Mouse (Mus musculus) thymus, adult 2 months (tissue): ENCODE measurements around the gene Mboat7. TPM values are rescaled to one million over a fixed set of nuclear protein-coding genes. Genes with fewer than 3 reads are reported as not detected.

Experiments used
- DNase-seq: peaks from one replicate; pipeline ENCODE4 v3.0.0; 2021
- H3K27ac ChIP-seq: fragments of 200-500 bp; 2 replicates; pipeline ENCODE4 v1.5.1; 2012; ENCODE audit warnings: low read length, control low read depth; ENCODE audit not compliant: control insufficient read depth, insufficient read depth
- H3K27me3 ChIP-seq: fragments of 200-500 bp; 2 replicates; pipeline ENCODE4 v1.6.1; 2012; ENCODE audit warnings: mild to moderate bottlenecking, low read length, moderate library complexity, mixed read lengths; ENCODE audit not compliant: control insufficient read depth, insufficient read depth
- H3K36me3 ChIP-seq: fragments of 200-500 bp; 2 replicates; pipeline ENCODE4 v1.6.1; 2012; ENCODE audit warnings: mild to moderate bottlenecking, low read length, moderate library complexity; ENCODE audit not compliant: control insufficient read depth, insufficient read depth
- H3K4me1 ChIP-seq: fragments of 200-500 bp; replicated peaks from 2 replicates; pipeline ENCODE4 v1.6.1; 2012; ENCODE audit warnings: low read length; ENCODE audit not compliant: control insufficient read depth, insufficient read depth
- H3K4me3 ChIP-seq: fragments of 200-500 bp; 2 replicates; pipeline ENCODE4 v1.5.1; 2012; ENCODE audit warnings: mild to moderate bottlenecking, low read length, control low read depth, moderate library complexity; ENCODE audit not compliant: control insufficient read depth, insufficient read depth
- CTCF ChIP-seq: fragments of 200-500 bp; IDR thresholded peaks from 2 replicates; pipeline ENCODE4 v1.5.1; 2012; ENCODE audit warnings: mild to moderate bottlenecking, control low read depth, low read length, moderate library complexity, borderline replicate concordance; ENCODE audit not compliant: control insufficient read depth, poor library complexity, insufficient read depth; ENCODE audit errors: extremely low read depth
- POLR2A ChIP-seq: fragments of 200-500 bp; IDR thresholded peaks from 2 replicates; pipeline ENCODE4 v1.6.1; 2012; ENCODE audit warnings: mild to moderate bottlenecking, low read length, control low read depth, moderate library complexity; ENCODE audit not compliant: control insufficient read depth, poor library complexity, insufficient read depth; ENCODE audit errors: extremely low read depth
- WGBS: fragments of 180-500 bp; shearing (Covaris S2); methylation state at CpG from one replicate; pipeline ENCODE4 v1.1.7; 2018; 5-methylcytosine and 5-hydroxymethylcytosine counted together
- polyA plus RNA-seq: library from polyadenylated mRNA; depleted of rRNA; stranded (reverse); fragments of >200 nt; gene quantifications from 2 replicates; pipeline ENCODE4 v1.2.3, GENCODE M21; 2012

Gene Mboat7
- polyA plus RNA-seq, 1 experiment, result 75.5 TPM

DNA sequence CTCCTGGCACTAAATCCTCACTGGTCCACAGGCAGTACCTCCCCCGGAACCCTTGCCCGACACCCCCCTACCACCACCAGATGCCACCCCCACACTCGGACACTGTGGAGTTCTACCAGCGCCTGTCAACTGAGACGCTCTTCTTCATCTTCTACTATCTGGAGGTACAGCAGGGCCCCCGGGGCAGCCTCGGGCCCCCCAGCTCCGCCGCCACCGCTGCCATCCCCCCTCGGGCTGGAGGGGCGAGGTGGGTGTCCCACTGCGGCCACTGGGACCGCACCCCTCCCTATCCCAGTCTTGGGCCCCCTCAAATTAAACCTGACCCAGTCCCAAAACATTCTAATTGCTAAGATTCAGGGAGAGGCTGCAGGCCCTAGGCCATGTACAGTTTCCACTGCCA, 34.7 kb downstream of the Mboat7 start:
- peaks cover 91% of the 10 kb centered on the region for H3K36me3 ChIP-seq

DNA sequence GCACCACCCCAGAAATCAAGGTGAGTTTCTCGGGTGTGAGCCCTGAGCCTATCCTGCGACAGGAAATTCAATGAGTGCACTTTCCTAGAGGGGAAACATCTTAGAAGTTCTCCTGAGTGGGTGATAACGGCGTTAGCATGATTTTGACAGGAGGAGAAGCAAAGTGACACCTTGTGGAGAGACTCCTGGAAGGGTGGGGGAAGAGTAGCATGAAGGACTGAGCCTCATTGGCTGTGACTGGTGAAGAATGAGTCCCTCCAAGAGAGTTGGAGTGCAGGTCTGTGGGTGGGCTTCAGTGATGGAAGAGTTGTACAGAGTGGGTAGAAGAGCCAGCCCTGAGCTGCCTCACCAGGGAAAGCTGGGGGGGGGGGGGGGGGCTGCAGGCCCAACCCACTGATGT, 36.4 kb downstream of the Mboat7 start:
- no peak overlapping the region for H3K27ac ChIP-seq
- H3K4me1 ChIP-seq, result no peaks in the 10 kb centered on the region
- peaks cover 98% of the 10 kb centered on the region for H3K36me3 ChIP-seq
- no peak for TF ChIP-seq POLR2A
- no peak for TF ChIP-seq CTCF
- H3K27me3 ChIP-seq, result no peaks in the 10 kb centered on the region
- DNase-seq, result no peak
- no peak overlapping the region for H3K4me3 ChIP-seq
- 93% methylated on average over 4 of the region's 4 CpGs for WGBS

More for the DNA sequence above, 34.7 kb downstream of the Mboat7 start:
- peaks cover 1% of the 10 kb centered on the region for H3K4me1 ChIP-seq
- no peak for TF ChIP-seq CTCF
- TF ChIP-seq POLR2A, result no peak
- no peak overlapping the region for H3K27ac ChIP-seq
- no peak for DNase-seq
- WGBS, result 95% methylated on average over 14 of the region's 14 CpGs
- H3K27me3 ChIP-seq, result no peaks in the 10 kb centered on the region
- H3K4me3 ChIP-seq, result no peak overlapping the region

DNA sequence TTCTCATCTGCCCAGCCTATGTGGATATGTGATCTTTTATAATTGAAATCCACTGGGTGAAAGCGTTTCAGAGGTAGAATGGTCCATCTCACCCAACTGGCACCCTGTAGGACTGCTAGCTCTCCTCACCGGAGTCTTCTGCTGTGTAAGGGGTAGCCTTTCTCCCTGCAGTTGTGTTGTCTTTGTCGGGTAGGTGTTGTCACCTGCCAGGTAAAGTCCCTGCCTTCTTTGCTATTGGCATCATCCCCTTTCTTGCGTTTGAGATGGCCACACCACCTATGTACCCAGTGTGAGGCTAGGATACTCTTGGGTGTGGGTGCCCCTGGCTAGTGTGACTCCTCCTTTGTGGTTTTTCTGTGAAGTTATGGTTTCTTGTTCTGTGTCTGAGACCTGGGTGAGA, 46.7 kb downstream of the Mboat7 start:
- peaks cover 18% of the 10 kb centered on the region for H3K4me1 ChIP-seq
- no peak overlapping the region; the same call in 1 of the 2 replicates for H3K4me3 ChIP-seq
- TF ChIP-seq POLR2A (no peak), CTCF (no peak)
- H3K27me3 ChIP-seq, result no peaks in the 10 kb centered on the region
- H3K36me3 ChIP-seq, result peaks cover 11% of the 10 kb centered on the region
- 45% methylated on average over 4 of the region's 4 CpGs for WGBS
- DNase-seq, result no peak
- H3K27ac ChIP-seq, result no peak overlapping the region

DNA sequence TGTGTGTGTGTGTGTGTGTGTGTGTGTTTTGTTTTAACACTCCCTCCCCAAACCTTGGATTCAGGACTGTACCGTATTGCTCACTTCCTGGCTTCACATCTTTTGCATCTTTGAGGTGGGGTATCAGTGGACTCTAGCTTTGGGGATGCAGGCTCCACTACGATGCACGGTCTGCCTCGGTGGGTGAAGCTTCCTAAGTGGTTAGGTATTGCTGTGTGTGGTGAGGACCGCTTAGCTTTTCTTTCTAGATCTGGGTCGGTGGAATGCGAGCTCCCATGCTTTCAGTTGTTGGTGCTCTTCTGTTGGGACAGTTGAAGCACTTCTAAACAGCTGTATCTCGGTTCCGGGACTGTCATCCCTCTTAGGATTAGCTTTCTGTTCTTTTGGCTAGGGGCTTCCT, 47.1 kb downstream of the Mboat7 start:
- no peak for DNase-seq
- H3K27me3 ChIP-seq, result no peaks in the 10 kb centered on the region
- WGBS, result 6% methylated on average over 9 of the region's 9 CpGs
- peak overlapping the region; percentile 92 for H3K4me3 ChIP-seq
- H3K27ac ChIP-seq, result peak overlapping the region; percentile 42
- H3K36me3 ChIP-seq, result peaks cover 6% of the 10 kb centered on the region
- no peak for TF ChIP-seq CTCF
- TF ChIP-seq POLR2A, result no peak
- H3K4me1 ChIP-seq, result peaks cover 18% of the 10 kb centered on the region

DNA sequence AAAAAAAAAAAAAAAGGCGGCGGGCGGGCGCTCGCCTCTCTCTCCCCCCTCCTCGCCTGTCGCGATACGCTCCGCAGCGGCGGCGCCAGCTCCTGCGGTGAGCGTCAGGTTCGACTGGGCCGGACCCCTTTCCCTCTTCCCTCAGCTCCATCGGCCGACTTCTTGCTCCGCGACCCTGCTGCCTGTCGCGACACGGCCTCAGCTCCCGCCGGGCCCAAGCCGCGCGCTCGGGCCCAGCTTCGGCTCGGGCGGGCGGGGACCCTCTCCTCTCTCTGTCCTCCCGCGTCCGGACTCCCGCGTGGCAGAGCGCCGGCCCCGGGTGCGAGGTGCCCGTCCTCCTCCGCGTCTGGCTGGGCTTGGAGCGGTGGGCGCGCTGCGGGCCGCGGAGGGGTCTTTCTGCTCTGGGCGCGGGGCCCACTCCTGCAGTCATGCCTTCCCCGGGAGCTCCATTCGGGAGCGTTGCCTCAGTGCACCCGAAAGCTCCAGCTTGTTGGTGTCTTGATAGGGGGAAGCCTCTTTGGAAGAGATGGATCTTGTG, 47.8 kb downstream of the Mboat7 start:
- Histone ChIP-seq H3K27ac (peak overlapping the region; percentile 86), H3K36me3 (peaks cover 3% of the 10 kb centered on the region; the same call in 1 of the 2 replicates), H3K27me3 (no peaks in the 10 kb centered on the region), H3K4me3 (peak overlapping the region; percentile 92), H3K4me1 (peaks cover 18% of the 10 kb centered on the region)
- WGBS, result under 1% methylated on average over 54 of the region's 58 CpGs
- DNase-seq, result no peak
- TF ChIP-seq POLR2A (no peak; the same call in 1 of the 2 replicates), CTCF (0 out of 2 replicates have a peak, but pooled peaks have one; percentile 7)

DNA sequence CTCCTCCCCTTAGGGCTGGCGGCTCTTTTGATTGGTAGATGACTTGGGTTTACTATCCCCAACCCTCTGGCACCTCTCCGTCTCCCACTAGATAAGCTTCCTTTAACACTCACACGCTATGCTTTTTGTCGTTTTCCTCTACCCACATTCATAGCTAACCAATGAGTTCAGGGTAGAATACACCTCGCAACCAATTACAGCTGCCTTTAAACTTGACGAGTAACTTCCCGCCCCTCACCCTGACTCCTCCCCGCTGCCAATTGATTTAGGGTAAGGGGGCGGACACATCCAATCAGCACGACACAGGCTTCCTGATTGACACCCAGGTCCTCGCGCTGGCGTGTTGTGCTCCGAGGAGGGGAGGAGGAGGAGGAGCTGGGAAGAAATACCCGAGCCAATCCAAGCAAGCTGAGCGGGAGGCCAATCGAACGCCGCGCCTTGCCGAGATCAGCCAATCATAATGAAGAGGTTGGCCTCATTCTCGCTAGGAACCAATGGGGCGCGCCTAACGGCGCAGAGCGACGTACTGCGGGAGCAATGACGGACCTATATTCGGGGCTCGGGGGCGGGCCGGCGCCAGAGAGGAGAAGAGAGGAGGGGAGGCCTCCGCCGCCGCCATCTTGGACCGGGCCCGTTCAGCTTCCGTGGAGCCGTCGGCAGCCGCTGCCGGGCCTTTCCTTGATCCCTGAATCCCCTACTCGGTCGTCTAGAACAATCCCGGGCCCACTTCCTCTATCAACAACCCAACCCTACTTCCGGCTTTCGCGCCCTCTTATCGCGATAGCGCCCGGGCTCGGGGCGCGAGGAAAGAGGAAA, 48.4 kb downstream of the Mboat7 start, which contains the start of gene Cnot3:
Gene Cnot3 (plus strand): TSS at position 597 of the 816 bp plus-strand sequence.
- WGBS, result under 1% methylated on average over 58 of the region's 58 CpGs
- peak; percentile 96 for DNase-seq
- peak within 1 kb of the TSS; percentile 86 for H3K27ac ChIP-seq
- peak within 1 kb of the TSS; percentile 92 for H3K4me3 ChIP-seq
- TF ChIP-seq POLR2A, result peak; percentile 84
- peak; percentile 20; the same call in 1 of the 2 replicates for TF ChIP-seq CTCF
- H3K36me3 ChIP-seq, result peaks cover 3% of the 10 kb centered on the region; the same call in 1 of the 2 replicates
- no peaks in the 10 kb centered on the region for H3K27me3 ChIP-seq
- H3K4me1 ChIP-seq, result peaks cover 18% of the 10 kb centered on the region

DNA sequence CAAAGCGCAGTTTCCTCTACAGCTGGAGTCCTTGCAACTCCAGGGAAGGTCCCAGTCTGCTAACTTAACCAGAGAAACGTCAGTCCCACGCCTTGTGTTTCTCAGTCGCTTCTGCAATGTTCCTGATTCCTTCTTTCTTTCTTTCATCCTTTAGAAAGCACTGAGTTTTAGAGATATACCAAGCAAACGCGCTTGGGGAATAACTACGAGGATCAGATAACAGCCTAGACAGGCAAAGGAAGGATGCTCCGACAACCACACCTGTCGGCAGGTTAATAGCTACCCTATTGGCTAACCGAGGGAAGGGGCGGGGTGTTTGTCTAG, 49.0 kb downstream of the Mboat7 start:
- peak; percentile 96 for DNase-seq
- WGBS, result 1% methylated on average over 11 of the region's 11 CpGs
- TF ChIP-seq POLR2A, result no peak
- no peak for TF ChIP-seq CTCF
- Histone ChIP-seq H3K4me3 (peak overlapping the region; percentile 1; the same call in 1 of the 2 replicates), H3K27ac (no peak overlapping the region), H3K4me1 (peaks cover 18% of the 10 kb centered on the region), H3K27me3 (no peaks in the 10 kb centered on the region), H3K36me3 (peaks cover 3% of the 10 kb centered on the region; the same call in 1 of the 2 replicates)
